Mouse (Mus musculus) intestine, postnatal 0 days (tissue): ENCODE measurements at regions not wholly inside any gene's neighbourhood (a gene's known extent, or its start where the extent isn't known, plus 50 kb on each side); places are given as distances from the start of the nearest gene placed in this dataset.

Experiments used
- ATAC-seq: fragments of 200-750 bp; cut with Nextera tagmentation; 2 replicates; pipeline ENCODE4 v1.8.0; 2017; ENCODE audit warnings: mild to moderate bottlenecking, moderate TSS enrichment, moderate library complexity
- H3K27ac ChIP-seq: fragments of 300-500 bp; sonication (generic); 2 replicates; pipeline ENCODE4 v1.5.1; 2014; ENCODE audit warnings: mild to moderate bottlenecking, low read depth, low read length, moderate library complexity
- H3K27me3 ChIP-seq: fragments of 300-500 bp; sonication (generic); replicated peaks from 2 replicates; pipeline ENCODE4 v1.6.1; 2014; ENCODE audit warnings: low read length, mixed read lengths; ENCODE audit not compliant: control insufficient read depth, insufficient read depth
- H3K36me3 ChIP-seq: fragments of 300-500 bp; sonication (generic); 2 replicates; pipeline ENCODE4 v1.6.1; 2014; ENCODE audit warnings: mild to moderate bottlenecking, moderate library complexity; ENCODE audit not compliant: control insufficient read depth, insufficient read depth
- H3K4me1 ChIP-seq: fragments of 300-500 bp; sonication (generic); replicated peaks from 2 replicates; pipeline ENCODE4 v1.6.1; 2014; ENCODE audit warnings: antibody characterized with exemption, low read length, mixed read lengths; ENCODE audit not compliant: control insufficient read depth, insufficient read depth
- H3K4me2 ChIP-seq: fragments of 300-500 bp; sonication (generic); replicated peaks from 2 replicates; pipeline ENCODE4 v1.6.1; 2014; ENCODE audit warnings: low read depth, mild to moderate bottlenecking, moderate library complexity
- H3K4me3 ChIP-seq: fragments of 300-500 bp; sonication (generic); 2 replicates; pipeline ENCODE4 v1.5.1; 2014; ENCODE audit warnings: low read depth, low read length
- H3K9ac ChIP-seq: fragments of 300-500 bp; sonication (generic); 2 replicates; pipeline ENCODE4 v1.6.1; 2014; ENCODE audit warnings: mild to moderate bottlenecking, low read depth, low read length
- H3K9me3 ChIP-seq: fragments of 300-500 bp; sonication (generic); 2 replicates; pipeline ENCODE4 v1.6.1; 2016; ENCODE audit warnings: mixed run types; ENCODE audit not compliant: control insufficient read depth
- CTCF ChIP-seq: sonication (generic); IDR thresholded peaks from 2 replicates; pipeline ENCODE4 v1.5.1; 2016; ENCODE audit warnings: low read depth, mild to moderate bottlenecking, control low read depth, antibody characterized with exemption, moderate library complexity
- WGBS: fragments of 180-500 bp; shearing (Covaris S2); extraction: QIAGEN DNeasy Blood & Tissue Kit; methylation state at CpG from one replicate; pipeline ENCODE4 v1.1.7; 2014; 5-methylcytosine and 5-hydroxymethylcytosine counted together

DNA sequence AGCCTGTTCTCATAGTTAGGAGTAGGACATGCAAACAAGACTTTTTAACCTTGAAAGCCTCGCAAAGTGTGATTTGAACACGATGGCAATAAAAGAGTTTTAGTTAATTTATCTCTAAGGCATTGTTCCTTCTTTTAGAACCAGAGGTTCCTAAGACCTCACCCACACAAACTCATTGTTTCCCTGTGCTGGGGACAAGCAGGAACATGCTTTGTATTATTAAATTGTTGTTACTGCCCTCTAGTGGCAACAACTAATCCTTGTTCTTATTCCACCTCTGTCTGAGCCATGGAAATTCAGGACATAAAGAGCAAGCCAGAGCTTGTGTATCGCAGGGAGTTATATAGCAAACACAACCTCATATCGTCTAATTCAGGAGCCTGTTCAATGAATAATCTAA lies 157.9 kb downstream of the Gm11146 start:
- Histone ChIP-seq H3K27me3 (no peaks in the 10 kb centered on the region), H3K9me3 (no peaks in the 10 kb centered on the region), H3K4me1 (no peaks in the 10 kb centered on the region), H3K36me3 (no peaks in the 10 kb centered on the region), H3K27ac (no peak overlapping the region), H3K9ac (no peak overlapping the region), H3K4me3 (no peak overlapping the region), H3K4me2 (no peak overlapping the region)
- TF ChIP-seq CTCF: peak; percentile 77
- 19% methylated on average over 4 of the region's 4 CpGs for WGBS
- peak; percentile 51 for ATAC-seq

- no peak for TF ChIP-seq CTCF
- H3K9ac ChIP-seq: no peak overlapping the region
- H3K4me2 ChIP-seq: no peak overlapping the region
- no peaks in the 10 kb centered on the region for H3K4me1 ChIP-seq
- H3K36me3 ChIP-seq: no peaks in the 10 kb centered on the region
- no peaks in the 10 kb centered on the region for H3K27me3 ChIP-seq
- no peak for ATAC-seq
- H3K9me3 ChIP-seq: no peaks in the 10 kb centered on the region
- 81% methylated on average over 5 of the region's 5 CpGs for WGBS
- H3K27ac ChIP-seq: no peak overlapping the region
- no peak overlapping the region for H3K4me3 ChIP-seq
Observed at GRCm38 (mm10) chr16:77443318-77443717, 158.6 kb downstream of the Gm11146 start.

- ATAC-seq: no peak
- no peaks in the 10 kb centered on the region for H3K4me1 ChIP-seq
- no peaks in the 10 kb centered on the region for H3K27me3 ChIP-seq
- H3K36me3 ChIP-seq: no peaks in the 10 kb centered on the region
- no peak overlapping the region for H3K27ac ChIP-seq
- no peak overlapping the region for H3K9ac ChIP-seq
- H3K4me2 ChIP-seq: no peak overlapping the region
- WGBS: 93% methylated on average over 6 of the region's 6 CpGs
- no peaks in the 10 kb centered on the region for H3K9me3 ChIP-seq
- no peak for TF ChIP-seq CTCF
- H3K4me3 ChIP-seq: no peak overlapping the region
Observed at GRCm38 (mm10) chr16:77442866-77443265, 159.0 kb downstream of the Gm11146 start.

- no peak overlapping the region for H3K4me3 ChIP-seq
- no peaks in the 10 kb centered on the region for H3K4me1 ChIP-seq
- H3K4me2 ChIP-seq: no peak overlapping the region
- no peaks in the 10 kb centered on the region for H3K27me3 ChIP-seq
- H3K9ac ChIP-seq: no peak overlapping the region
- H3K36me3 ChIP-seq: no peaks in the 10 kb centered on the region
- H3K9me3 ChIP-seq: no peaks in the 10 kb centered on the region
- TF ChIP-seq CTCF: no peak
- no peak for ATAC-seq
- no peak overlapping the region for H3K27ac ChIP-seq
- 84% methylated on average over 4 of the region's 4 CpGs for WGBS
Observed at GRCm38 (mm10) chr16:77431345-77431744, 170.5 kb downstream of the Gm11146 start.

GRCm38 (mm10) chr16:77422385-77423363 lies 179.2 kb downstream of the Gm11146 start:
- no peak overlapping the region for H3K4me2 ChIP-seq
- H3K9ac ChIP-seq: no peak overlapping the region
- no peak for ATAC-seq
- no peaks in the 10 kb centered on the region for H3K36me3 ChIP-seq
- 88% methylated on average over 12 of the region's 12 CpGs for WGBS
- no peaks in the 10 kb centered on the region for H3K9me3 ChIP-seq
- TF ChIP-seq CTCF: no peak
- no peak overlapping the region for H3K4me3 ChIP-seq
- no peaks in the 10 kb centered on the region for H3K4me1 ChIP-seq
- H3K27me3 ChIP-seq: no peaks in the 10 kb centered on the region
- H3K27ac ChIP-seq: no peak overlapping the region

GRCm38 (mm10) chr16:77421591-77422024 lies 180.3 kb downstream of the Gm11146 start:
- Histone ChIP-seq H3K36me3 (no peaks in the 10 kb centered on the region), H3K27ac (no peak overlapping the region), H3K9ac (no peak overlapping the region), H3K27me3 (no peaks in the 10 kb centered on the region), H3K4me3 (no peak overlapping the region), H3K9me3 (no peaks in the 10 kb centered on the region), H3K4me2 (no peak overlapping the region), H3K4me1 (no peaks in the 10 kb centered on the region)
- no peak for TF ChIP-seq CTCF
- no peak for ATAC-seq
- 61% methylated on average over 10 of the region's 10 CpGs for WGBS
